Mouse (Mus musculus) E14TG2a.4 (cell line): Measurements from ENCODE around the gene Rec114.

Experiments
- H3K27me3 ChIP-seq: 2 replicates; pipeline ENCODE4 v1.6.1; 2014; ENCODE audit warnings: low read length, control low read depth; ENCODE audit not compliant: insufficient read depth
- H3K36me3 ChIP-seq: 2 replicates; pipeline ENCODE4 v1.6.1; 2014; ENCODE audit warnings: low read length, control low read depth; ENCODE audit not compliant: insufficient read depth
- H3K4me1 ChIP-seq: replicated peaks from 2 replicates; pipeline ENCODE4 v1.6.1; 2014; ENCODE audit warnings: low read depth, low read length, control low read depth
- H3K4me3 ChIP-seq: replicated peaks from 2 replicates; pipeline ENCODE4 v1.5.1; 2014; ENCODE audit warnings: mild to moderate bottlenecking, low read length
- H3K9me3 ChIP-seq: 2 replicates; pipeline ENCODE4 v1.6.1; 2014; ENCODE audit warnings: low read length, control low read depth
- CTCF ChIP-seq: conservative IDR thresholded peaks from 2 replicates; pipeline ENCODE4 v1.5.1; 2014; ENCODE audit warnings: low read length
- NANOG ChIP-seq: IDR thresholded peaks from 2 replicates; pipeline ENCODE4 v1.6.1; 2014; ENCODE audit warnings: borderline replicate concordance, low read length, mixed read lengths
- POU5F1 ChIP-seq: IDR thresholded peaks from 2 replicates; pipeline ENCODE4 v1.6.1; 2014; ENCODE audit warnings: low read length, borderline replicate concordance

The Rec114 gene

DNA sequence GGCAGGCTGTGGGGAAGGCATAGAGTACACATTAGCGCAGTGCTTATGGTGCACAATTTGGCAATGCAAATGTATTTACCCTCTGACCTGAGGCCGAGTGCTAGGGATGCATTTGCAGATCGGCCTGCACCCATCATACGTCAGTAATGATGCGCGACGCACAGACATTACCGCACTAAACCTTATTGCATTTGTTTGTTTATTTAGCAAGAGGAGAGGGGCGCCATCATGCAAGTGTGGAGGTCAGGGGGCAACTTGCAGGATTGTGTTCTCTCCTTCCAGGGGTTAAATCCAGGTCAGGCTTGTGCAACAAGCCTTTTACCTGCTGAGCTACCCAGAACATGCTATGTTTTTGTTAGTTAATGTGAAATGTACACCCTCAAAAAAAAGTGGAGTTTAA, 76.5 kb downstream of the Rec114 start:
- peaks cover 46% of the 10 kb centered on the region for H3K4me1 ChIP-seq
- no peaks in the 10 kb centered on the region for H3K9me3 ChIP-seq
- TF ChIP-seq NANOG: no peak
- peaks cover 14% of the 10 kb centered on the region for H3K36me3 ChIP-seq
- no peaks in the 10 kb centered on the region for H3K27me3 ChIP-seq
- H3K4me3 ChIP-seq: no peak overlapping the region

DNA sequence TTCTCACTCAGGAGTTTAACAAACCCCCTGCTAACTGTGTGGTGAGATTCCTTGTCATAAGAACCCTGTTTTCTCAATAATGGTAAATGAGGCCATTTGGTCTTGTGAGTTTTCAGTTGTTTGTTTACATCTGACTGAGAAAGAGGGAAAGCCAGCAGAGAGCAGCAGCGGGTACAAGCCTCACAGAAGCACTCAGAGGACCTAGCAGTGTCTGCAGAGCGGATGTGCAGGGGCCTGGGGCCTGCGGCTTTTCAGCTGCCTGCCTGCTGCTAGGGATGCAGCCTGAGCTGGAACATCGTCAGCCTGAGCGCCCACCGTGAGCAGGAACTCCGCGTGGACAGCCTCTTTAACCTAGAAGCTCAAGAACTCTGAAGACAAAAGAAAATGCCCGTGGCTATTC, 77.6 kb downstream of the Rec114 start:
- TF ChIP-seq NANOG (no peak), CTCF (no peak), POU5F1 (no peak)
- Histone ChIP-seq H3K4me3 (no peak overlapping the region), H3K36me3 (peaks cover 18% of the 10 kb centered on the region), H3K4me1 (peaks cover 36% of the 10 kb centered on the region), H3K27me3 (no peaks in the 10 kb centered on the region), H3K9me3 (no peaks in the 10 kb centered on the region)

DNA sequence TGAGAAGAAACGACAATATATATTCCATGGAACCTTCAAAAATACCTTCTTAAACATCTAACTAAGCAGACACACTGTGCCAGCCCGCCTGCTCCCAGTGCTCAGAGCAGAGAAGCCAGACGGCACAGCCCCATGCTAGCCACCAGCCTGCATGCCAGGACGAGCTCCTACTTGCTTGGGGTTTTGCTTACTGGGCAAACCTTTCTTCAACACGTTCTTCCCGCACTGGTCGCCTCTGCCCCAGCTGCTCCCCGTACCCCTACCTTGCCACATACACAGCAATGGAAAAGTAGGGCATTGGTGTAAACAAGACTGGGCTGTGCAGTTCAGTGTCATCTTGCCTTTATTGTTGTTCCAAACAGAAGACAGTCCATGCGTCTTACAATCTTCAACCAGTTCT, 78.3 kb downstream of the Rec114 start:
- TF ChIP-seq POU5F1 (no peak), NANOG (no peak), CTCF (no peak)
- no peaks in the 10 kb centered on the region for H3K9me3 ChIP-seq
- H3K4me1 ChIP-seq: peaks cover 30% of the 10 kb centered on the region
- no peaks in the 10 kb centered on the region for H3K27me3 ChIP-seq
- H3K4me3 ChIP-seq: no peak overlapping the region
- peaks cover 18% of the 10 kb centered on the region for H3K36me3 ChIP-seq

DNA sequence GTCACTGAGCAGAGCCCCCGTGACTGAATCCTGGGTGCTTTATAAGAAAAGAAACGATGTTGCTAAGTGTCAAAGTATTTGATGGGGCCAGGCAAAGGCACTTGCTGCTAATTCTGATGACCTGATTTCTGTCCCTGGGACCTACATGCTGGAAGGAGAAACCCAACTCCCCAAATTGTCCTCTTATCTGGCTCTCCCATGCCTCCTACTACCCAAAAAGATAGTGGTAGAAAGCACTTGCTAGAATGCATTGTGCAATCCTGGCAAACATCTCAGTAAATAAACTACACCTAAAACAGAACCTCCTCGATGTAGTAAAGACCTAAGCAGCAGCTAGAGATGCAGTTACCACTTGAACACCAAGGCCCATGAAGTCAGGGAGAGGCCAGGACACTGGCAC, 81.0 kb downstream of the Rec114 start:
- Histone ChIP-seq H3K9me3 (no peaks in the 10 kb centered on the region), H3K27me3 (no peaks in the 10 kb centered on the region), H3K36me3 (peaks cover 41% of the 10 kb centered on the region), H3K4me3 (no peak overlapping the region), H3K4me1 (peaks cover 20% of the 10 kb centered on the region)
- TF ChIP-seq NANOG: no peak
- no peak for TF ChIP-seq POU5F1
- TF ChIP-seq CTCF: no peak

DNA sequence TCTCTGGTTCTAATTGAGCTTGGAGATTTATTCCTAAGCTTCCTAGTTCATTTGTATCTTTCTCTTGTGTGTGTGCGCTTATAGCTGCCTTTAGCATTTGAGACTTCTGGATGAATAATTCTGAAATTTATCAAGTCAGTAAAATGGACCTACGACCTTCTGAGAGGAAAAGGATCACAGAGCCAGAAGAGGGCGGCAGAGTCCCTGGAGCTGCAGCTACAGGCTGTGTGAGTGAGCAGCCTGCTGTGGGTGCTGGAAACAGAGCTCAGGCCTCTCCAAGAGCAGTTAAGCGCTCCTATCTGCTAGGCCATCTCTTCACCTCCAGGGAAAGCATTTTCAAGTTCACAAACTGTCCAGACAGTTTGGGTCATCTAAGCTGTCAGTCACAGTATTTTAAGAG, 81.8 kb downstream of the Rec114 start:
- TF ChIP-seq POU5F1 (no peak), CTCF (peak; percentile 18; the same call in 1 of the 2 replicates)
- peaks cover 45% of the 10 kb centered on the region for H3K36me3 ChIP-seq
- no peak overlapping the region for H3K4me3 ChIP-seq
- peaks cover 13% of the 10 kb centered on the region for H3K4me1 ChIP-seq
- H3K27me3 ChIP-seq: no peaks in the 10 kb centered on the region
- no peaks in the 10 kb centered on the region for H3K9me3 ChIP-seq

DNA sequence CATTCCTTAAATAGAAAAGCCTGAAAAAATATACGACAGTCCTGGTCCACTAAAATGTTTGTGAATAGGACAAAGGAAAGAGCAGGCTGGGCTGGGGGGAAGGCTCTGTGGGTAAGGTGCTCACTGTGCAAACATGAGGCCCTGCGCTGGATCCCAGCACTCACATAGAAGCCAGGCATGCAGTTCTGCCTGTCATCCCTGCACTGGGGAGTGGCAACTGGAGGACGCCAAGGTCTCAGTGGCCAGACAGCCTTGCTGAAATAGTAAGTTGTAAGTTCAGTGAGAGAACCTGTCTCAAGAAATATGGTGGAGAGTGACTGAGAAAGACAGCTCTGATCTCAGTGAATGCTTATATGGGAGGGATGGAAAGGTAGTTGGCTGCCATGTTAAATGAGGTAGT, 83.1 kb downstream of the Rec114 start:
- no peaks in the 10 kb centered on the region for H3K9me3 ChIP-seq
- no peaks in the 10 kb centered on the region for H3K27me3 ChIP-seq
- no peak overlapping the region for H3K4me3 ChIP-seq
- peaks cover 48% of the 10 kb centered on the region for H3K36me3 ChIP-seq
- TF ChIP-seq CTCF (no peak), POU5F1 (no peak), NANOG (no peak)
- H3K4me1 ChIP-seq: peaks cover 6% of the 10 kb centered on the region

DNA sequence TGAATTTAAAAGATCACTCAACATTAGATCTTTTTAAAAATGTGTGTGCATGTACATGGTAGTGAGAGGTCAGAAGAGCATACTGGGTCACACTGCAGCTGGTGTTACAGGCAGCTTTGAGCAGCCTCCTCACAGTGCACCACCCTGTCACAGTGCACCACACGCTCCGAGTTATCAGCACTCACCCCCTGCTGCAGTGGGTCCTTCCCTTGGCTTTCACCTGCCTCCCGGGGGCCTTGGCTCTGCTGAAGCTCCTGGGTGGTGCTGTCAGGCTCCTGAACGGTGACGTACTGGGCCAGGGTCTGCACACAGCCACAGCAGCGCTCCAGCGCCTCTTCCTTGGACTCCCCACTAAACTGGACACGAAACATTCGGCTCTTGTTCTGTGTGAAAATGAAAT, 83.8 kb downstream of the Rec114 start:
- Histone ChIP-seq H3K27me3 (no peaks in the 10 kb centered on the region), H3K36me3 (peaks cover 48% of the 10 kb centered on the region), H3K4me1 (peaks cover 3% of the 10 kb centered on the region; the same call in 1 of the 2 replicates), H3K4me3 (no peak overlapping the region), H3K9me3 (no peaks in the 10 kb centered on the region)
- TF ChIP-seq POU5F1: no peak
- no peak for TF ChIP-seq NANOG
- no peak for TF ChIP-seq CTCF

DNA sequence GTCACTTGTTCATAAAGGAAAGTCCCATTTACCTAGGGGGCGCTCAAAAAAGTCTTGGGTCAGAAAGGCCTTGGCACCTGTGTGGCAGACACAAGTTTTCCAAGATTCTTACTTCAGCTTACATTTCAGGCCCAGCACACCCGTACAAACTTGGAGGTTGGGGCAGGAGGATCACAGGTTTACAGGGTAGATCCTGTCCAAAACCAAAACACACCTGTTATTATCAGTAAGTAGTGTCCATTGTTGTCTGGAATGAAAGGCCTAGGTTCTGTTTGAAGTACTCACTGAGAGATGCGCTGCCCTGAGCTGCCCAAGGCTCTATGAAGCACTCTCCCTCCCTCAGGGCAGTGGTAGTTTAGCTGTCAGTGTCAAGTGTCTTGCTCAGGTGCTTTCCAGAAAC, 84.4 kb downstream of the Rec114 start:
- H3K9me3 ChIP-seq: no peaks in the 10 kb centered on the region
- H3K4me1 ChIP-seq: 0 out of 2 replicates have a peak, but pooled peaks cover 3% of the 10 kb centered on the region
- H3K36me3 ChIP-seq: peaks cover 51% of the 10 kb centered on the region
- TF ChIP-seq NANOG (no peak), POU5F1 (no peak), CTCF (0 out of 2 replicates have a peak, but pooled peaks have one; percentile 0)
- no peak overlapping the region for H3K4me3 ChIP-seq
- no peaks in the 10 kb centered on the region for H3K27me3 ChIP-seq

DNA sequence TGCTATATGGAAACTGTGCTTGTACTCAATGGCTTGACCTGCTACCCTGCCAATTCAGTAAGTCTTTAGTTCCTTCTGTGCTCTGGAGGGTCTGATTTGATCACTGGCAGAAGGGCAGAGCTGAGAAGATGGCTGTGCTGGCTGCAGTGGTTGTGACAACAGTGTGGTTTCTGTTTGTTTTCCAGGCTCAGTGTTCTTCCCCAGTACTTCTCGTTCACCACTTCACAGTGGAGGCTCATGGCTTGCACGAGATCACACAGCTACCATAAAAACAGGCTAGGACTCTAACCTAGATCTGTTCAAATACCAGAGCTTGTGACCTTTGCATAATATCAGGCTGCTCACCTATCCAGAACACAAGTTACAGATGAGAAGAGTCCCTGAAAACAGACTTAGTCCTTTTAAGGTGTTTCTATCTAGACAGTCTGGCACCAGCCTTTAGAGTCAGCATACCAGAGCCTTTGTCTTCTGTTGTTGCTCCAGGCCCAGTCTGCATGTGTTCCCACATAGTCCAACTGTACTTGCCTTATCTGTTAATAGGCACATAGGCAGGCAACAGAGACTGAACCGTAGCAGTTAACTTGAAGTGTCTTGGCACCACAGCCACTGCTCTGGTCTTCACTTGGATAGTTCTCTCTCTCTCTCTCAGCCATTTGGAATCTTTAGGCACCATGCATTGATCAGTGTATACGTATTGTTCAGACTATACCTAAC, 85.0 kb downstream of the Rec114 start:
- Histone ChIP-seq H3K36me3 (peaks cover 53% of the 10 kb centered on the region), H3K4me1 (0 out of 2 replicates have a peak, but pooled peaks cover 3% of the 10 kb centered on the region), H3K4me3 (no peak overlapping the region), H3K27me3 (no peaks in the 10 kb centered on the region), H3K9me3 (no peaks in the 10 kb centered on the region)
- TF ChIP-seq NANOG (no peak), CTCF (no peak), POU5F1 (no peak)
